Mouse (Mus musculus) liver, embryonic 16.5 days (tissue): ENCODE results near the gene Calml3. TPM values are rescaled to one million over a fixed set of nuclear protein-coding genes. Genes with fewer than 3 reads are reported as not detected.
A peak's percentile ranks its signal among the peaks of the same experiment; 100 is the strongest.
"Not testable (repeated sequence)": the region's sequence is repeated elsewhere in the genome, so short reads cannot be mapped to it uniquely, and the experiment has no call there.

Source experiments
- ATAC-seq: fragments of 200-750 bp; cut with Nextera tagmentation; 2 replicates; pipeline ENCODE4 v1.8.0; 2017; ENCODE audit warnings: low read depth, mild to moderate bottlenecking, moderate number of reproducible peaks, moderate library complexity
- H3K27ac ChIP-seq: fragments of 300-500 bp; sonication (generic); 2 replicates; pipeline ENCODE4 v1.5.1; 2014; ENCODE audit warnings: mild to moderate bottlenecking, low read length
- H3K27me3 ChIP-seq: fragments of 300-500 bp; sonication (generic); 2 replicates; pipeline ENCODE4 v1.6.1; 2014; ENCODE audit warnings: low read depth, low read length, mixed read lengths; ENCODE audit not compliant: control insufficient read depth, insufficient read depth
- H3K36me3 ChIP-seq: fragments of 300-500 bp; sonication (generic); 2 replicates; pipeline ENCODE4 v1.6.1; 2014; ENCODE audit warnings: mild to moderate bottlenecking; ENCODE audit not compliant: control insufficient read depth, insufficient read depth
- H3K4me1 ChIP-seq: fragments of 300-500 bp; sonication (generic); 2 replicates; pipeline ENCODE4 v1.6.1; 2014; ENCODE audit warnings: low read depth, low read length, mixed read lengths; ENCODE audit not compliant: control insufficient read depth
- H3K4me2 ChIP-seq: fragments of 300-500 bp; sonication (generic); 2 replicates; pipeline ENCODE4 v1.6.1; 2014; ENCODE audit warnings: low read depth, low read length, mixed read lengths
- H3K4me3 ChIP-seq: fragments of 300-500 bp; sonication (generic); 2 replicates; pipeline ENCODE4 v1.5.1; 2014; ENCODE audit warnings: low read depth, mild to moderate bottlenecking, low read length
- H3K9ac ChIP-seq: fragments of 300-500 bp; sonication (generic); 2 replicates; pipeline ENCODE4 v1.6.1; 2014; ENCODE audit warnings: low read depth, low read length
- H3K9me3 ChIP-seq: fragments of 300-500 bp; sonication (generic); replicated peaks from 2 replicates; pipeline ENCODE4 v1.6.1; 2016; ENCODE audit warnings: low read length; ENCODE audit not compliant: control insufficient read depth
- WGBS: fragments of 180-500 bp; shearing (Covaris S2); extraction: QIAGEN DNeasy Blood & Tissue Kit; methylation state at CpG from one replicate; pipeline ENCODE4 v1.1.7; 2014; ENCODE audit not compliant: insufficient replicate concordance; 5-methylcytosine and 5-hydroxymethylcytosine counted together
- polyA plus RNA-seq: library from polyadenylated mRNA; unstranded; fragments of >200 nt; fragmentation: Nextera tagmentation; extraction: Ambion mirVana; gene quantifications from 2 replicates; pipeline ENCODE4 v1.2.1, GENCODE M21; 2015

The Calml3 gene
- not detected in 2 replicates for polyA plus RNA-seq

- no peaks in the 10 kb centered on the region for H3K9me3 ChIP-seq
- 75% methylated on average over 13 of the region's 13 CpGs for WGBS
- ATAC-seq = no peak
Measured at GRCm38 (mm10) chr13:3804186-3804585, at the start of gene Calml3. Gene Calml3 (minus strand): TSS chr13:3804316.

GRCm38 (mm10) chr13:3850330-3850729 lies 46.2 kb upstream of the Calml3 start:
- Histone ChIP-seq H3K27me3 (no peaks in the 10 kb centered on the region), H3K4me3 (no peak overlapping the region), H3K4me2 (no peak overlapping the region), H3K27ac (no peak overlapping the region), H3K36me3 (no peaks in the 10 kb centered on the region), H3K9ac (no peak overlapping the region), H3K9me3 (no peaks in the 10 kb centered on the region), H3K4me1 (no peaks in the 10 kb centered on the region)
- no peak for ATAC-seq
- WGBS = 64% methylated on average over 1 of the region's 1 CpGs

More at GRCm38 (mm10) chr13:3804186-3804585, at the start of gene Calml3:
- H3K27ac ChIP-seq = no peak within 1 kb of the TSS
- H3K9ac ChIP-seq = no peak within 1 kb of the TSS
- H3K36me3 ChIP-seq = no peaks in the 10 kb centered on the region
- H3K27me3 ChIP-seq = no peaks in the 10 kb centered on the region
- H3K4me1 ChIP-seq = no peaks in the 10 kb centered on the region
- H3K4me3 ChIP-seq = no peak within 1 kb of the TSS
- H3K4me2 ChIP-seq = no peak within 1 kb of the TSS

- not testable (repeated sequence) for H3K4me2 ChIP-seq, H3K4me1 ChIP-seq, H3K27ac ChIP-seq, H3K4me3 ChIP-seq, H3K27me3 ChIP-seq, H3K9ac ChIP-seq, H3K9me3 ChIP-seq, H3K36me3 ChIP-seq
- ATAC-seq = peak; percentile 48
Measured at GRCm38 (mm10) chr13:3840662-3841061, 36.5 kb upstream of the Calml3 start.

- not testable (repeated sequence) for H3K27me3 ChIP-seq, H3K9ac ChIP-seq, H3K9me3 ChIP-seq, H3K4me3 ChIP-seq, ATAC-seq, H3K4me2 ChIP-seq, H3K36me3 ChIP-seq, H3K27ac ChIP-seq, H3K4me1 ChIP-seq
Measured at GRCm38 (mm10) chr13:3837312-3837807, 33.2 kb upstream of the Calml3 start, which contains the start of gene Calm4. Gene Calm4 (plus strand): TSS chr13:3837757.

GRCm38 (mm10) chr13:3833644-3834043 lies 29.5 kb upstream of the Calml3 start:
- not testable (repeated sequence) for H3K27ac ChIP-seq, H3K4me2 ChIP-seq
- peak; percentile 39; the same call in 1 of the 2 replicates for ATAC-seq

GRCm38 (mm10) chr13:3832450-3832849 lies 28.3 kb upstream of the Calml3 start:
- no peak for ATAC-seq
- no peak overlapping the region for H3K9ac ChIP-seq
- H3K9me3 ChIP-seq = no peaks in the 10 kb centered on the region
- H3K4me2 ChIP-seq = no peak overlapping the region
- H3K4me1 ChIP-seq = no peaks in the 10 kb centered on the region
- H3K27me3 ChIP-seq = no peaks in the 10 kb centered on the region
- no peaks in the 10 kb centered on the region for H3K36me3 ChIP-seq
- 9% methylated on average over 2 of the region's 2 CpGs for whole genome bisulfite sequencing
- no peak overlapping the region for H3K27ac ChIP-seq
- H3K4me3 ChIP-seq = no peak overlapping the region

More at GRCm38 (mm10) chr13:3833644-3834043, 29.5 kb upstream of the Calml3 start:
- H3K27me3 ChIP-seq, H3K4me3 ChIP-seq, H3K36me3 ChIP-seq, H3K9me3 ChIP-seq, H3K9ac ChIP-seq, H3K4me1 ChIP-seq: not testable (repeated sequence)

GRCm38 (mm10) chr13:3831994-3832393 lies 27.9 kb upstream of the Calml3 start:
- no peaks in the 10 kb centered on the region for H3K9me3 ChIP-seq
- no peak overlapping the region for H3K4me2 ChIP-seq
- no peaks in the 10 kb centered on the region for H3K27me3 ChIP-seq
- no peak overlapping the region for H3K27ac ChIP-seq
- no peak overlapping the region for H3K9ac ChIP-seq
- no peak overlapping the region for H3K4me3 ChIP-seq
- WGBS = 32% methylated on average over 1 of the region's 1 CpGs
- no peaks in the 10 kb centered on the region for H3K4me1 ChIP-seq
- no peak for ATAC-seq
- no peaks in the 10 kb centered on the region for H3K36me3 ChIP-seq

GRCm38 (mm10) chr13:3831546-3831945 lies 27.4 kb upstream of the Calml3 start:
- no peak overlapping the region for H3K27ac ChIP-seq
- H3K36me3 ChIP-seq = no peaks in the 10 kb centered on the region
- ATAC-seq = no peak
- no peak overlapping the region for H3K9ac ChIP-seq
- WGBS = 43% methylated on average over 5 of the region's 5 CpGs
- H3K4me3 ChIP-seq = no peak overlapping the region
- H3K4me1 ChIP-seq = no peaks in the 10 kb centered on the region
- H3K9me3 ChIP-seq = no peaks in the 10 kb centered on the region
- H3K4me2 ChIP-seq = no peak overlapping the region
- no peaks in the 10 kb centered on the region for H3K27me3 ChIP-seq

GRCm38 (mm10) chr13:3825726-3826125 lies 21.6 kb upstream of the Calml3 start:
- Histone ChIP-seq H3K4me3 (no peak overlapping the region), H3K36me3 (no peaks in the 10 kb centered on the region), H3K4me2 (no peak overlapping the region), H3K4me1 (no peaks in the 10 kb centered on the region), H3K9me3 (no peaks in the 10 kb centered on the region), H3K27me3 (no peaks in the 10 kb centered on the region), H3K27ac (no peak overlapping the region), H3K9ac (no peak overlapping the region)
- ATAC-seq = no peak

- H3K4me1 ChIP-seq = peaks cover 3% of the 10 kb centered on the region
- H3K4me3 ChIP-seq = no peak overlapping the region
- no peaks in the 10 kb centered on the region for H3K27me3 ChIP-seq
- 49% methylated on average over 4 of the region's 4 CpGs for WGBS
- H3K9ac ChIP-seq = no peak overlapping the region
- no peak overlapping the region for H3K27ac ChIP-seq
- H3K36me3 ChIP-seq = no peaks in the 10 kb centered on the region
- no peak for ATAC-seq
- no peaks in the 10 kb centered on the region for H3K9me3 ChIP-seq
- H3K4me2 ChIP-seq = no peak overlapping the region
Measured at GRCm38 (mm10) chr13:3822105-3822504, 18.0 kb upstream of the Calml3 start.
